Mouse (Mus musculus) heart, postnatal 0 days (tissue): ENCODE results near the gene Gjc2. TPM values are rescaled to one million over a fixed set of nuclear protein-coding genes. Genes with fewer than 3 reads are reported as not detected.
A peak's percentile ranks its signal among the peaks of the same experiment; 100 is the strongest.

Experiments
- ATAC-seq: fragments of 200-750 bp; cut with Nextera tagmentation; 2 replicates; pipeline ENCODE4 v1.8.0; 2017; ENCODE audit warnings: low read depth, moderate number of reproducible peaks, moderate library complexity; ENCODE audit not compliant: insufficient read depth
- DNase-seq: peaks from one replicate; pipeline ENCODE4 v3.0.0-alpha.2; 2016; ENCODE audit warnings: low spot score
- H3K27ac ChIP-seq: fragments of 300-500 bp; sonication (generic); 2 replicates; pipeline ENCODE4 v1.5.1; 2014; ENCODE audit warnings: low read depth, mild to moderate bottlenecking
- H3K27me3 ChIP-seq: fragments of 300-500 bp; sonication (generic); 2 replicates; pipeline ENCODE4 v1.6.1; 2014; ENCODE audit warnings: low read length, mixed read lengths; ENCODE audit not compliant: control insufficient read depth, insufficient read depth
- H3K36me3 ChIP-seq: fragments of 300-500 bp; sonication (generic); replicated peaks from 2 replicates; pipeline ENCODE4 v1.6.1; 2014; ENCODE audit warnings: low read length, mixed read lengths; ENCODE audit not compliant: control insufficient read depth, insufficient read depth
- H3K4me1 ChIP-seq: fragments of 300-500 bp; sonication (generic); 2 replicates; pipeline ENCODE4 v1.6.1; 2014; ENCODE audit warnings: antibody characterized with exemption; ENCODE audit not compliant: control insufficient read depth, insufficient read depth
- H3K4me2 ChIP-seq: fragments of 300-500 bp; sonication (generic); 2 replicates; pipeline ENCODE4 v1.6.1; 2014; ENCODE audit warnings: low read depth, mild to moderate bottlenecking, low read length, moderate library complexity
- H3K4me3 ChIP-seq: fragments of 300-500 bp; sonication (generic); 2 replicates; pipeline ENCODE4 v1.5.1; 2014; ENCODE audit warnings: low read depth, low read length
- H3K9ac ChIP-seq: fragments of 300-500 bp; sonication (generic); replicated peaks from 2 replicates; pipeline ENCODE4 v1.6.1; 2014; ENCODE audit warnings: low read depth, low read length, mixed read lengths
- H3K9me3 ChIP-seq: fragments of 300-500 bp; sonication (generic); replicated peaks from 2 replicates; pipeline ENCODE4 v1.6.1; 2016; ENCODE audit warnings: low read length; ENCODE audit not compliant: control insufficient read depth
- CTCF ChIP-seq: IDR thresholded peaks from 2 replicates; pipeline ENCODE4 v1.5.1; 2016; ENCODE audit warnings: antibody characterized with exemption, control low read depth, low read depth
- EP300 ChIP-seq: IDR thresholded peaks from 2 replicates; pipeline ENCODE4 v1.6.1; 2016; ENCODE audit warnings: antibody characterized with exemption, low read depth
- WGBS: fragments of 180-500 bp; shearing (Covaris S2); extraction: QIAGEN DNeasy Blood & Tissue Kit; methylation state at CpG from one replicate; pipeline ENCODE4 v1.1.7; 2014; 5-methylcytosine and 5-hydroxymethylcytosine counted together
- polyA plus RNA-seq: library from polyadenylated mRNA; unstranded; fragments of >200 nt; fragmentation: Nextera tagmentation; extraction: Ambion mirVana; gene quantifications from 2 replicates; pipeline ENCODE4 v1.2.1, GENCODE M21; 2015
- total RNA-seq: library from RNA; depleted of rRNA; stranded (reverse); fragments of >200 nt; gene quantifications from 2 replicates; pipeline ENCODE4 v1.2.3, GENCODE M21; 2014; ENCODE audit warnings: low replicate concordance

Gjc2 gene
- total and polyA plus RNA-seq, 2 experiments from 2014 or later, result 0.08 to 0.63 TPM

GRCm38 (mm10) chr11:59210020-59210419 is 27.0 kb upstream of the Gjc2 start:
- DNase-seq (no peak), ATAC-seq (no peak)
- Histone ChIP-seq H3K27me3 (no peaks in the 10 kb centered on the region), H3K9me3 (no peaks in the 10 kb centered on the region), H3K4me2 (no peak overlapping the region), H3K9ac (no peak overlapping the region), H3K27ac (no peak overlapping the region), H3K36me3 (peaks cover 54% of the 10 kb centered on the region), H3K4me3 (no peak overlapping the region), H3K4me1 (0 out of 2 replicates have a peak, but pooled peaks cover 4% of the 10 kb centered on the region)
- WGBS, result 73% methylated on average over 4 of the region's 4 CpGs
- TF ChIP-seq EP300, result no peak

GRCm38 (mm10) chr11:59209580-59209979 is 26.6 kb upstream of the Gjc2 start:
- no peak for TF ChIP-seq EP300
- TF ChIP-seq CTCF, result no peak
- H3K9me3 ChIP-seq, result no peaks in the 10 kb centered on the region
- H3K27me3 ChIP-seq, result no peaks in the 10 kb centered on the region
- H3K4me1 ChIP-seq, result 0 out of 2 replicates have a peak, but pooled peaks cover under 1% of the 10 kb centered on the region
- H3K9ac ChIP-seq, result no peak overlapping the region
- no peak for DNase-seq
- H3K4me2 ChIP-seq, result no peak overlapping the region
- H3K27ac ChIP-seq, result peak overlapping the region; percentile 95; the same call in 1 of the 2 replicates
- no peak overlapping the region for H3K4me3 ChIP-seq
- peaks cover 51% of the 10 kb centered on the region for H3K36me3 ChIP-seq
- ATAC-seq, result no peak
- WGBS, result 65% methylated on average over 5 of the region's 5 CpGs

- no peaks in the 10 kb centered on the region for H3K27me3 ChIP-seq
- peak overlapping the region; percentile 75; the same call in 1 of the 2 replicates for H3K9ac ChIP-seq
- peak overlapping the region; percentile 95 for H3K27ac ChIP-seq
- peak; percentile 69 for TF ChIP-seq CTCF
- TF ChIP-seq EP300, result no peak
- no peaks in the 10 kb centered on the region for H3K4me1 ChIP-seq
- H3K4me2 ChIP-seq, result peak overlapping the region; percentile 90
- H3K36me3 ChIP-seq, result peaks cover 52% of the 10 kb centered on the region
- 7% methylated on average over 18 of the region's 18 CpGs for WGBS
- ATAC-seq, result peak; percentile 69
- peak; percentile 77 for DNase-seq
- peak overlapping the region; percentile 85 for H3K4me3 ChIP-seq
- no peaks in the 10 kb centered on the region for H3K9me3 ChIP-seq
Observed at GRCm38 (mm10) chr11:59209003-59209441, 26.0 kb upstream of the Gjc2 start.

GRCm38 (mm10) chr11:59208153-59208831 is 25.3 kb upstream of the Gjc2 start, which contains the start of gene 2310033P09Rik:
2310033P09Rik (plus strand) TSS chr11:59208321.
- TF ChIP-seq EP300, result no peak
- TF ChIP-seq CTCF, result no peak
- peak within 1 kb of the TSS; percentile 95 for H3K27ac ChIP-seq
- peak within 1 kb of the TSS; percentile 75 for H3K9ac ChIP-seq
- H3K4me2 ChIP-seq, result peak within 1 kb of the TSS; percentile 90
- H3K36me3 ChIP-seq, result peaks cover 55% of the 10 kb centered on the region
- H3K4me3 ChIP-seq, result peak within 1 kb of the TSS; percentile 85
- no peaks in the 10 kb centered on the region for H3K27me3 ChIP-seq
- ATAC-seq (peak; percentile 89), DNase-seq (peak; percentile 92)
- 1% methylated on average over 67 of the region's 67 CpGs for WGBS
- H3K4me1 ChIP-seq, result peaks cover under 1% of the 10 kb centered on the region; the same call in 1 of the 2 replicates
- H3K9me3 ChIP-seq, result no peaks in the 10 kb centered on the region

- Histone ChIP-seq H3K4me2 (peak within 1 kb of the TSS; percentile 77), H3K9ac (peak within 1 kb of the TSS; percentile 78), H3K9me3 (no peaks in the 10 kb centered on the region), H3K36me3 (peaks cover 28% of the 10 kb centered on the region), H3K4me1 (peaks cover 15% of the 10 kb centered on the region), H3K27ac (peak within 1 kb of the TSS; percentile 77), H3K27me3 (no peaks in the 10 kb centered on the region), H3K4me3 (peak within 1 kb of the TSS; percentile 87)
- no peak for TF ChIP-seq CTCF
- TF ChIP-seq EP300, result peak; percentile 84; the same call in 1 of the 2 replicates
- ATAC-seq (peak; percentile 96), DNase-seq (peak; percentile 92)
- WGBS, result under 1% methylated on average over 63 of the region's 63 CpGs
Observed at GRCm38 (mm10) chr11:59202081-59202995, 19.3 kb upstream of the Gjc2 start, which contains the start of gene Mrpl55. Mrpl55 (plus strand) TSS chr11:59202486.
